Mouse (Mus musculus) erythroblast, embryonic 14.5 days (primary cell): Measurements from ENCODE around the gene Gm20481.

Source experiments
- GATA1 ChIP-seq: IDR thresholded peaks from 2 replicates; pipeline ENCODE4 v1.6.1; 2012; ENCODE audit warnings: low read length, inconsistent platforms, mixed read lengths
- TAL1 ChIP-seq: IDR thresholded peaks from 3 replicates; pipeline ENCODE4 v1.6.1; 2012; ENCODE audit warnings: low read length, inconsistent platforms, mixed read lengths

GRCm38 (mm10) chr17:34977000-34977399, 7.3 kb downstream of the Gm20481 start:
- TF ChIP-seq GATA1 (no peak), TAL1 (no peak)
